Mouse (Mus musculus) olfactory bulb, adult 2 months (tissue): Measurements from ENCODE around the gene Ndufaf7.

Experiments used
- CTCF ChIP-seq: fragments of 200-500 bp; IDR thresholded peaks from 2 replicates; pipeline ENCODE4 v1.5.1; 2012; ENCODE audit warnings: low read depth, mild to moderate bottlenecking, low read length, moderate library complexity; ENCODE audit not compliant: insufficient read depth
- POLR2A ChIP-seq: fragments of 200-500 bp; IDR thresholded peaks from 2 replicates; pipeline ENCODE4 v1.6.1; 2012; ENCODE audit warnings: mild to moderate bottlenecking, low read depth, low read length, moderate library complexity; ENCODE audit not compliant: insufficient read depth

- TF ChIP-seq POLR2A (no peak), CTCF (no peak)
These were observed 41.9 kb upstream of the Ndufaf7 start for GRCm38 (mm10) chr17:78894991-78895390.
